Mouse (Mus musculus) cortical plate, adult 2 months (tissue): ENCODE data around the gene Stk25. TPM values are rescaled to one million over a fixed set of nuclear protein-coding genes. Genes with fewer than 3 reads are reported as not detected.

Source experiments
- H3K27ac ChIP-seq: fragments of 200-500 bp; 2 replicates; pipeline ENCODE4 v1.5.1; 2012; ENCODE audit warnings: low read length, control low read depth, inconsistent platforms; ENCODE audit not compliant: insufficient read depth
- H3K4me1 ChIP-seq: fragments of 200-500 bp; 2 replicates; pipeline ENCODE4 v1.6.1; 2011; ENCODE audit warnings: low read length; ENCODE audit not compliant: control insufficient read depth, insufficient read depth
- H3K4me3 ChIP-seq: fragments of 200-500 bp; 2 replicates; pipeline ENCODE4 v1.5.1; 2011; ENCODE audit warnings: mild to moderate bottlenecking, low read length, control low read depth; ENCODE audit not compliant: insufficient read depth
- CTCF ChIP-seq: fragments of 200-500 bp; IDR thresholded peaks from 2 replicates; pipeline ENCODE4 v1.5.1; 2011; ENCODE audit warnings: mild to moderate bottlenecking, control low read depth, low read length; ENCODE audit not compliant: insufficient read depth; ENCODE audit errors: extremely low read depth
- POLR2A ChIP-seq: fragments of 200-500 bp; IDR thresholded peaks from 2 replicates; pipeline ENCODE4 v1.6.1; 2011; ENCODE audit warnings: mild to moderate bottlenecking, low read length, control low read depth; ENCODE audit not compliant: insufficient read depth; ENCODE audit errors: extremely low read depth
- polyA plus RNA-seq: library from polyadenylated mRNA; depleted of rRNA; stranded (reverse); fragments of >200 nt; gene quantifications from 2 replicates; pipeline ENCODE4 v1.2.3, GENCODE M21; 2012

Stk25 gene
- polyA plus RNA-seq, 1 experiment, result 404 TPM

- no peak overlapping the region for H3K4me3 ChIP-seq
- H3K4me1 ChIP-seq, result no peaks in the 10 kb centered on the region
- no peak for TF ChIP-seq CTCF
- no peak for TF ChIP-seq POLR2A
- no peak overlapping the region for H3K27ac ChIP-seq
Observed at GRCm38 (mm10) chr1:93669941-93670340, 11.5 kb upstream of the Stk25 start.

- Histone ChIP-seq H3K4me1 (no peaks in the 10 kb centered on the region), H3K27ac (no peak overlapping the region), H3K4me3 (peak overlapping the region; percentile 31)
- TF ChIP-seq CTCF (peak; percentile 47), POLR2A (no peak)
Observed at GRCm38 (mm10) chr1:93668791-93669548, 10.5 kb upstream of the Stk25 start.

GRCm38 (mm10) chr1:93667760-93668400 is 9.4 kb upstream of the Stk25 start:
- TF ChIP-seq POLR2A (no peak), CTCF (no peak)
- Histone ChIP-seq H3K4me1 (no peaks in the 10 kb centered on the region), H3K27ac (no peak overlapping the region), H3K4me3 (no peak overlapping the region)

- H3K4me1 ChIP-seq, result no peaks in the 10 kb centered on the region
- TF ChIP-seq POLR2A (no peak), CTCF (no peak)
- no peak overlapping the region for H3K4me3 ChIP-seq
- no peak overlapping the region for H3K27ac ChIP-seq
Observed at GRCm38 (mm10) chr1:93657025-93657360, 1.5 kb downstream of the Stk25 start.

GRCm38 (mm10) chr1:93656325-93657024 is 2.0 kb downstream of the Stk25 start:
- Histone ChIP-seq H3K27ac (no peak overlapping the region), H3K4me1 (no peaks in the 10 kb centered on the region), H3K4me3 (no peak overlapping the region)
- TF ChIP-seq POLR2A, result no peak
- TF ChIP-seq CTCF, result no peak

GRCm38 (mm10) chr1:93654798-93655197 is 3.7 kb downstream of the Stk25 start:
- no peak overlapping the region for H3K27ac ChIP-seq
- no peak overlapping the region for H3K4me3 ChIP-seq
- no peaks in the 10 kb centered on the region for H3K4me1 ChIP-seq
- TF ChIP-seq CTCF, result no peak
- TF ChIP-seq POLR2A, result no peak

- Histone ChIP-seq H3K4me1 (no peaks in the 10 kb centered on the region), H3K27ac (no peak overlapping the region), H3K4me3 (no peak overlapping the region)
- TF ChIP-seq CTCF (no peak), POLR2A (no peak)
Observed at GRCm38 (mm10) chr1:93654275-93654674, 4.2 kb downstream of the Stk25 start.

GRCm38 (mm10) chr1:93649604-93650172 is 8.8 kb downstream of the Stk25 start:
- H3K4me1 ChIP-seq, result no peaks in the 10 kb centered on the region
- no peak overlapping the region for H3K4me3 ChIP-seq
- no peak for TF ChIP-seq POLR2A
- no peak for TF ChIP-seq CTCF
- H3K27ac ChIP-seq, result no peak overlapping the region

GRCm38 (mm10) chr1:93642692-93643091 is 15.8 kb downstream of the Stk25 start:
- H3K4me1 ChIP-seq, result no peaks in the 10 kb centered on the region
- TF ChIP-seq POLR2A, result no peak
- no peak for TF ChIP-seq CTCF
- H3K27ac ChIP-seq, result no peak overlapping the region
- no peak overlapping the region for H3K4me3 ChIP-seq

GRCm38 (mm10) chr1:93641978-93642377 is 16.5 kb downstream of the Stk25 start:
- no peak overlapping the region for H3K27ac ChIP-seq
- H3K4me3 ChIP-seq, result no peak overlapping the region
- no peak for TF ChIP-seq CTCF
- no peak for TF ChIP-seq POLR2A
- no peaks in the 10 kb centered on the region for H3K4me1 ChIP-seq
